Mouse (Mus musculus): ENCODE measurements around the gene Arglu1. TPM values are rescaled to one million over a fixed set of nuclear protein-coding genes. Genes with fewer than 3 reads are reported as not detected.

The Arglu1 gene
- polyA plus RNA-seq, 1 experiment from 2014 or later = 92.6 TPM

DNA sequence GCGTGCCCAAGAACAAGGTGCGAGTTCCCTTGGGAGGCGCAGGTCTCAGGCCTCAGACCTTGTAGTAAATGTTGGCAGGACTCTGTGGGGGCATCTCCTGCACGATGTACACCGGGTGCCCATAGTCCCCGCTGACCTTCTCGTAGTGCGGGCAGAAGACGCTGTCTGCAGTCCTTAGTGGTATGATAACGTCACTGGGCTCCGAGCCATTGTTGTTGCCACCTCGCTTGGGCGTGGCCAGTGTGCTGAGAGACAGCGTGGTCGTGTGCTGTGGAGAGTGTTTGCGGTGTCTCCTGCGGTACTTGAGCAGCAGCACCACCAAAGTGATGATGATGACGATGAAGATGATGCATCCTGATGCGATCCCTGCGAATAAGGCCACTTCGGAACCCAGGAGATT lies 69.8 kb downstream of the Arglu1 start:
- no peak overlapping the region for H3K4me2 ChIP-seq (ENCODE audit: low read length)
- H3K4me3 ChIP-seq (ENCODE audit: control insufficient read depth in 1 of 2, insufficient read depth in 1 of 2, low read depth in 1 of 2, low read length in 2 of 2) = no peak overlapping the region
- no peak overlapping the region for H3K9ac ChIP-seq (ENCODE audit: low read length)
- no peaks in the 10 kb centered on the region for H3K9me3 ChIP-seq (ENCODE audit: control insufficient read depth, low read length)
- peaks cover 59% of the 10 kb centered on the region for H3K36me3 ChIP-seq (ENCODE audit: control insufficient read depth, insufficient read depth, low read length)
- H3K27ac ChIP-seq (replicated peaks in 1 of 2; ENCODE audit: control insufficient read depth in 1 of 2, insufficient read depth in 1 of 2, low read depth in 2 of 2, low read length in 2 of 2) = no peak overlapping the region
- no peak for ATAC-seq (ENCODE audit: insufficient number of reproducible peaks, insufficient read depth, low FRiP score, low read depth)
- no peaks in the 10 kb centered on the region for H3K27me3 ChIP-seq (ENCODE audit: control insufficient read depth, insufficient read depth, low read length)
- 85% methylated on average over 21 of the region's 21 CpGs for WGBS
- H3K4me1 ChIP-seq (ENCODE audit: control insufficient read depth in 2 of 2, insufficient read depth in 2 of 2, low read length in 2 of 2) = peaks cover 6 to 14% of the 10 kb centered on the region in 2 experiments

DNA sequence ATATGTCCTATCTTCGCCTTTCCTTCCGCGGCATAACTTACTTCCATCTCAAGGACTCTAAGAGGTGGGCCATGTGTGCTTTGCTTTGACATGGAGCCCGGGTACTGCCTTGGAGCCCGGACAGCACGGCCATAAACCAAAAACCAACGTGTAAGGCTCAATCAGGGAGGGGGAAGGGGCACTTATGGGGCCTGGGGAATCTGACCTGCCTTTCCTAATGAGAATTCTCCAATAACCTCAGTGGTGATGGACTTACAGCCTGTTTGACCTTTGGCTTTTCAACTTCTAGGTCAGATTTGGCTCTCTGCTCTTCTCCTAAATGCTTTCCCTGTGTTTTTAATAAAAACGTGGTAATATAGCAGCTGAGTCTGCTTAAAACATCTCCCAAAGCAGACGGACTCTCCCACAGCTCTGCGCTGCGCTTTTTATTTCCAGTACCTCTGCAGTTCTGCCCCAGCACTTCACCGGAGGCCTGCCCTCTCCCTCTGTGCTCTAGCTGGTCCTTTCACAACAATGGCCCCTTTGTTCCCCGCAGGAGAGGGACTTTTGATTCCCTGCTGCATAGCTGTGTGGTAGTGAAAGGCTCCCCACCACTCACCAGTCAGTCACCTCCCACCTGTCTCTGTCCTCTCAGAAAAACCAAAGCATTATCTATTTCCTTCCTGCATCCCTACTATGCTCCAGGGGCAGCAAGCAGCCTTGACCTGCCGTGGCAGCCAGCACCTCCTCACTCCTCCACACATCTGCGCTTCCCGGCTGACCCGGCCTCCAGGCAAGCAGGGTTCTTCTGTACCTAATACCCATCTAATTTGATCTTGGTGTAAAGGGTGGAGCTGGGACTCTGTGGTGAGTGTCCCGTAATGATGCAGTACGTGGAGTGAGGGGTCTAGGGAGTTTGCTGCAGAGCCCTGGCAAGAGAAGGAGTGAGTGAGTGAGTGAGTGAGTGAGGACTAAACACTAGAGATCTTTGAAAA lies 70.8 kb downstream of the Arglu1 start:
- Histone ChIP-seq H3K4me2 (ENCODE audit: low read length) (no peak overlapping the region), H3K27me3 (ENCODE audit: control insufficient read depth, insufficient read depth, low read length) (no peaks in the 10 kb centered on the region), H3K9ac (ENCODE audit: low read length) (no peak overlapping the region), H3K27ac (replicated peaks in 1 of 2; ENCODE audit: control insufficient read depth in 1 of 2, insufficient read depth in 1 of 2, low read depth in 2 of 2, low read length in 2 of 2) (no peak overlapping the region), H3K4me3 (ENCODE audit: control insufficient read depth in 1 of 2, insufficient read depth in 1 of 2, low read depth in 1 of 2, low read length in 2 of 2) (no peak overlapping the region), H3K9me3 (ENCODE audit: control insufficient read depth, low read length) (no peaks in the 10 kb centered on the region), H3K36me3 (ENCODE audit: control insufficient read depth, insufficient read depth, low read length) (peaks cover 59% of the 10 kb centered on the region), H3K4me1 (ENCODE audit: control insufficient read depth in 2 of 2, insufficient read depth in 2 of 2, low read length in 2 of 2) (peaks cover 6 to 13% of the 10 kb centered on the region in 2 experiments)
- WGBS = 59% methylated on average over 19 of the region's 19 CpGs
- ATAC-seq (ENCODE audit: insufficient number of reproducible peaks, insufficient read depth, low FRiP score, low read depth) = no peak

Small RNAs within 50 kb of the gene (microRNA-seq; reads per million reads assigned to microRNA genes)
- 7.3 reads per million, percentile 19 among the genes with 10 or more reads in this experiment for gene Mir7654

Other genes starting within 250 kb of the Arglu1 start
- gene Efnb2, start 29.3 kb downstream of the Arglu1 start, polyA plus RNA-seq (2014; fragmentation: Nextera tagmentation; extraction: Ambion mirVana) = 16.2 and 18.7 TPM in 2 replicates